Mouse (Mus musculus) heart, adult 2 months (tissue): ENCODE measurements around the gene 1700025F22Rik.

Experiments
- CTCF ChIP-seq: fragments of 200-600 bp; IDR thresholded peaks from 2 replicates; pipeline ENCODE4 v1.8.1; 2022; ENCODE audit warnings: antibody characterized with exemption, mild to moderate bottlenecking, moderate library complexity
- EP300 ChIP-seq: fragments of 200-500 bp; IDR thresholded peaks from 2 replicates; pipeline ENCODE4 v1.6.1; 2011; ENCODE audit warnings: low read depth, low read length, control low read depth; ENCODE audit not compliant: insufficient read depth
- POLR2A ChIP-seq: fragments of 200-500 bp; IDR thresholded peaks from 2 replicates; pipeline ENCODE4 v1.6.1; 2011; ENCODE audit warnings: mild to moderate bottlenecking, low read depth, low read length, control low read depth; ENCODE audit not compliant: insufficient read depth

- TF ChIP-seq CTCF (no peak), EP300 (no peak), POLR2A (no peak)
These were observed 57.4 kb downstream of the 1700025F22Rik start for GRCm38 (mm10) chr19:11107746-11108145.
